In genomic region chr13:102774786-102775201, GRCm38 (mm10) we compare ENCODE assay signal across 10 mouse cellular contexts.
DNase-seq lines count a peak whose midpoint lies in the region; ATAC-seq and TF ChIP-seq lines count a peak whose summit lies in the region.
"Had no signal": no experiment of that assay in that cellular context is flagged by ENCODE, and none has a peak within 500 bp of the region (broad histone marks: within the 10 kb centered on the region; RNA-seq: fewer than 3 reads in every experiment).

No protein-coding gene starts in this region.

- 62% methylated on average over 7 of the region's 7 CpGs for WGBS in kidney, postnatal 0 days

- no peaks in the 10 kb centered on the region for H3K9me3 ChIP-seq in kidney, postnatal 0 days (replicated peaks; ENCODE audit: low read length)
- H3K9me3 ChIP-seq: midbrain, embryonic 12.5 days had no signal

- no peak overlapping the region for H3K9ac ChIP-seq in kidney, postnatal 0 days (ENCODE audit: low read depth, low read length)
- H3K9ac ChIP-seq: midbrain, embryonic 12.5 days had no signal

- H3K4me2 ChIP-seq in kidney, postnatal 0 days (ENCODE audit: low read length): no peak overlapping the region
- H3K4me2 ChIP-seq: midbrain, embryonic 12.5 days had no signal

- ATAC-seq in kidney, postnatal 0 days (replicated peaks; ENCODE audit: low FRiP score, low read depth): no peak

- H3K27ac ChIP-seq in gastrocnemius, adult 2 months: no peak overlapping the region; the same call in 1 of the 2 replicates
- peak overlapping the region; percentile 61; the same call in 1 of the 2 replicates for H3K27ac ChIP-seq in kidney, postnatal 0 days
- H3K27ac ChIP-seq: midbrain, embryonic 12.5 days had no signal

- intact Hi-C loops in gastrocnemius, adult 2 months (cut with DNase I): no loop called here

- no peak overlapping the region for H3K4me3 ChIP-seq in gastrocnemius, adult 2 months
- H3K4me3 ChIP-seq in kidney, postnatal 0 days (replicated peaks; ENCODE audit: low read depth, low read length): no peak overlapping the region
- H3K4me3 ChIP-seq: midbrain, embryonic 12.5 days had no signal

- TF ChIP-seq CTCF in gastrocnemius, adult 2 months (IDR thresholded peaks at IDR 0.05): peak; percentile 21; the same call in 1 of the 2 replicates
- TF ChIP-seq CTCF in kidney, postnatal 0 days (IDR thresholded peaks at IDR 0.05; ENCODE audit: low read depth): peak; percentile 32; the same call in 1 of the 2 replicates

- peaks cover 13% of the 10 kb centered on the region; the same call in 1 of the 2 replicates for H3K36me3 ChIP-seq in kidney, postnatal 0 days (ENCODE audit: insufficient read depth, low read length)

- peak; percentile 38 for DNase-seq in gastrocnemius, adult 2 months
- DNase-seq in gastrocnemius, postnatal 10 days: no peak
- peak; percentile 17 for DNase-seq in 3T3-L1 (ENCODE audit: low read depth, low spot score)
- peak; percentile 14 for DNase-seq in embryo, embryonic 9.5 days (ENCODE audit: extremely low spot score)
- peak; percentile 77 for DNase-seq in kidney, postnatal 0 days (ENCODE audit: low spot score)
- DNase-seq in left cerebral cortex, adult 18-20 months (ENCODE audit: low spot score in 2 of 2): no peak
- no peak for DNase-seq in yolk sac, embryonic 10.5 days (ENCODE audit: low spot score)
- DNase-seq in testis, postnatal 14 days (ENCODE audit: low spot score): no peak
- DNase-seq: adrenal gland, postnatal 25 days had no signal

- no peaks in the 10 kb centered on the region for H3K27me3 ChIP-seq in kidney, postnatal 0 days (ENCODE audit: insufficient read depth, low read length)
- H3K27me3 ChIP-seq: midbrain, embryonic 12.5 days had no signal

- no peaks in the 10 kb centered on the region for H3K4me1 ChIP-seq in kidney, postnatal 0 days (replicated peaks; ENCODE audit: insufficient read depth, low read length)

Comparison
In these comparisons a context has a peak if more than half of its experiments do, and no peak if none do; other contexts are left out.
1. DNase-seq: peak in gastrocnemius, adult 2 months (single experiment), 3T3-L1 (single experiment), embryo, embryonic 9.5 days (single experiment) and kidney, postnatal 0 days (single experiment); none in gastrocnemius, postnatal 10 days (single experiment), left cerebral cortex, adult 18-20 months (0 of 2), yolk sac, embryonic 10.5 days (single experiment) and testis, postnatal 14 days (single experiment).